Mouse (Mus musculus) limb, embryonic 14.5 days (tissue): Measurements from ENCODE around the gene Gm11541. TPM values are rescaled to one million over a fixed set of nuclear protein-coding genes. Genes with fewer than 3 reads are reported as not detected.

Experiments
- ATAC-seq: fragments of 200-750 bp; cut with Nextera tagmentation; 2 replicates; pipeline ENCODE4 v1.8.0; 2017; ENCODE audit warnings: low read depth, moderate number of reproducible peaks, moderate TSS enrichment; ENCODE audit not compliant: low FRiP score
- DNase-seq: peaks from one replicate; pipeline ENCODE4 v3.0.0-alpha.2; 2015; ENCODE audit warnings: low spot score
- H3K27ac ChIP-seq: fragments of 300-500 bp; sonication (generic); replicated peaks from 2 replicates; pipeline ENCODE4 v1.5.1; 2014; ENCODE audit warnings: low read depth, mild to moderate bottlenecking, low read length, moderate library complexity, mixed read lengths
- H3K27me3 ChIP-seq: fragments of 300-500 bp; sonication (generic); 2 replicates; pipeline ENCODE4 v1.6.1; 2014; ENCODE audit warnings: low read length, mixed read lengths; ENCODE audit not compliant: control insufficient read depth, insufficient read depth
- H3K36me3 ChIP-seq: fragments of 300-500 bp; sonication (generic); 2 replicates; pipeline ENCODE4 v1.6.1; 2014; ENCODE audit warnings: mild to moderate bottlenecking, low read length, moderate library complexity, mixed read lengths; ENCODE audit not compliant: control insufficient read depth, insufficient read depth
- H3K4me1 ChIP-seq: fragments of 300-500 bp; sonication (generic); 2 replicates; pipeline ENCODE4 v1.6.1; 2014; ENCODE audit warnings: antibody characterized with exemption, low read length, mixed read lengths; ENCODE audit not compliant: control insufficient read depth, insufficient read depth
- H3K4me2 ChIP-seq: fragments of 300-500 bp; sonication (generic); replicated peaks from 2 replicates; pipeline ENCODE4 v1.6.1; 2014; ENCODE audit warnings: low read depth, mild to moderate bottlenecking, low read length, moderate library complexity; ENCODE audit not compliant: severe bottlenecking
- H3K4me3 ChIP-seq: fragments of 300-500 bp; sonication (generic); replicated peaks from 2 replicates; pipeline ENCODE4 v1.5.1; 2014; ENCODE audit warnings: low read length
- H3K9ac ChIP-seq: fragments of 300-500 bp; sonication (generic); 2 replicates; pipeline ENCODE4 v1.6.1; 2014; ENCODE audit warnings: mild to moderate bottlenecking, low read depth, low read length, moderate library complexity; ENCODE audit not compliant: severe bottlenecking
- H3K9me3 ChIP-seq: fragments of 300-500 bp; sonication (generic); 2 replicates; pipeline ENCODE4 v1.6.1; 2016; ENCODE audit warnings: low read length; ENCODE audit not compliant: control insufficient read depth
- POLR2A ChIP-seq: fragments of 200-500 bp; IDR thresholded peaks from 2 replicates; pipeline ENCODE4 v1.8.0; 2012; ENCODE audit warnings: inconsistent platforms, mild to moderate bottlenecking, moderate library complexity, borderline replicate concordance; ENCODE audit not compliant: insufficient read depth, insufficient read length; ENCODE audit errors: extremely low read depth
- WGBS: fragments of 180-500 bp; shearing (Covaris S2); extraction: QIAGEN DNeasy Blood & Tissue Kit; methylation state at CpG from one replicate; pipeline ENCODE4 v1.1.7; 2014; 5-methylcytosine and 5-hydroxymethylcytosine counted together
- polyA plus RNA-seq, 2 experiments: library from polyadenylated mRNA; depleted of rRNA in 1 of 2; stranded (reverse) in 1 of 2; unstranded in 1 of 2; fragments of >200 nt; fragmentation: Nextera tagmentation in 1 of 2; extraction: Ambion mirVana in 1 of 2; gene quantifications; 2 replicates each; pipeline versions ENCODE4 v1.2.1 to v1.2.3; 2012 to 2014

Gm11541 gene
- polyA plus RNA-seq, 2 experiments, result 0.14 to 0.22 TPM

DNA sequence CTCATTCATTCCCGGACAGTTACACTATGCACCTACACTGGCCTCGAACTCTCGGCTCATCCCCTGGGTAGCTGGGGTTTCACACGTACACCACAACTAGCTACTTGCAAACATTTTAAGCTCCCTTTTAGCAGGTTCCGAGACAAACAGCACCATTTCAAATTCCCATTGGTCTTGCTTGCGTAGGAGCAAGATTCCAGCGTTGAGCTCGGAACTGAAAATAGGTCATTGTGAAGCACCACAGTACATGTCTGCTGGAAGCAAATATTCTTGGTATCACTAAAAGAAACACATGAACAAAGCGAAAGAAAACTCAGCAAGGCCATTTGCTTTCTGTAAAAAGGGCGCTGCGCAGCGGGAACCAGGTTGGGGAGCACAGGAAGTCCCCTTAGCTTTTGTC, 26.9 kb upstream of the Gm11541 start:
- ATAC-seq (no peak), DNase-seq (no peak)
- no peak for TF ChIP-seq POLR2A
- no peaks in the 10 kb centered on the region for H3K4me1 ChIP-seq
- H3K27ac ChIP-seq, result no peak overlapping the region
- H3K27me3 ChIP-seq, result no peaks in the 10 kb centered on the region
- no peaks in the 10 kb centered on the region for H3K36me3 ChIP-seq
- no peaks in the 10 kb centered on the region for H3K9me3 ChIP-seq
- H3K9ac ChIP-seq, result no peak overlapping the region
- no peak overlapping the region for H3K4me3 ChIP-seq
- H3K4me2 ChIP-seq, result no peak overlapping the region
- WGBS, result 87% methylated on average over 12 of the region's 12 CpGs

DNA sequence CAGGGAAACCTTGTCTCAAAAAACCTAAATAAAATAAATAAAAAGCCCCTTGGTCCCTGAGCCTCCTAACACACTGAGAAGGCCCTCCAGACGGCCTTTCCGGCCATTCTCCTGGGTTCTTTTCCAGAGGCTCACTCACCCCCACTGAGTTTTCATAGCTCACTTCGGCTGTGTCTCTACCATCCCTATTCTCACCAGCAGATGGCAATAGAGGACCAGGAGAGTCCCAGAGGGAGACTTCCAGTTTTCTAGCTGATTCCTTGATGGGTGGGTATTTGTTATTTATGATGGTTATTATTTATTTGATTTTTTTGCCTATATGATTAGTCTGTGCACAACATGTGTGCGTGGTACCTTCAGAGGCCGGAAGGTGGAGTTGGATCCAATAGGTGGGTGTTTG, 26.0 kb upstream of the Gm11541 start:
- ATAC-seq (no peak), DNase-seq (peak; percentile 73)
- Histone ChIP-seq H3K9ac (no peak overlapping the region), H3K27ac (no peak overlapping the region), H3K4me2 (no peak overlapping the region), H3K36me3 (no peaks in the 10 kb centered on the region), H3K4me3 (no peak overlapping the region), H3K27me3 (no peaks in the 10 kb centered on the region), H3K4me1 (no peaks in the 10 kb centered on the region), H3K9me3 (no peaks in the 10 kb centered on the region)
- TF ChIP-seq POLR2A, result no peak
- 26% methylated on average over 5 of the region's 5 CpGs for WGBS

DNA sequence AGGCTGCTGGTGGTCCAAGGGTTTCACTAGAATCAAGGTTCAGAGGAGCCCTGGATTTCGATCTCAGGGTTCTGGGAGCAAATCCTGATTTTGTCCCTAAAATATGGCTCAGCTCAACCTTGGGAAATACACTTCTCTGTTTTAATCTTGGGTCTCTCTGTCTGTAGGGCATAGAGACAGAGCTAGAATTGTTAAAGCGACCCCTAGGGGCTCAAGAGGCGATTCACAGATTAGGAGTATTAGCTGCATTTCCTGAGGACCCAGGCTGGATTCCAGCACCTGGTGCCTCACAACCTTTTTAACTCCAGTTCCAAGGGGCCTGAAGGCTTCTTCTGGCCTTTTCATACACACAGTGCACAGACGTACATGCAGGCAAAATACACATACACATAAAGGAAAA, 25.3 kb upstream of the Gm11541 start:
- H3K4me1 ChIP-seq, result no peaks in the 10 kb centered on the region
- 30% methylated on average over 4 of the region's 4 CpGs for WGBS
- DNase-seq, result no peak
- H3K36me3 ChIP-seq, result no peaks in the 10 kb centered on the region
- TF ChIP-seq POLR2A, result no peak
- no peak overlapping the region for H3K4me2 ChIP-seq
- H3K9me3 ChIP-seq, result no peaks in the 10 kb centered on the region
- no peak for ATAC-seq
- H3K27ac ChIP-seq, result no peak overlapping the region
- H3K9ac ChIP-seq, result no peak overlapping the region
- no peaks in the 10 kb centered on the region for H3K27me3 ChIP-seq
- H3K4me3 ChIP-seq, result no peak overlapping the region

DNA sequence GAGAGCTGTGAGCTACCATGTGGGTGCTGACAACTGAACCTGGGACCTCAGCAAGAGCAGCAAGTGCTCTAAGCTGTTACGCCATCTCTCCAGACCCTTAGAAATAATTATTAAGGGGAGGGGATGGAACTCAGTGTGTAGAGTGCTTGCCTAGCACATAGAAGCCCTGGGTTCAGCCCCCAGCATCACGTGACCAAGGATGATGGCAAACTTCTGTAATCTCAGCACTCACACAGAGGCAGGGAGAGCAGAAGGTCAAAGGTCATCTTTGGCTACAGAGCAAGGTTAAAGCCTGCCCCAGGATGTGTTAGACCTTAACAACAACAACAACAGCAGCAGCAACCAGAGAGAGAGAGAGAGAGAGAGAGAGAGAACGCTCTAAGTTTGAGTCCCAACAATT, 24.2 kb upstream of the Gm11541 start:
- ATAC-seq (no peak), DNase-seq (no peak)
- no peak overlapping the region for H3K9ac ChIP-seq
- 82% methylated on average over 3 of the region's 3 CpGs for WGBS
- no peaks in the 10 kb centered on the region for H3K4me1 ChIP-seq
- H3K27ac ChIP-seq, result no peak overlapping the region
- no peaks in the 10 kb centered on the region for H3K27me3 ChIP-seq
- no peaks in the 10 kb centered on the region for H3K36me3 ChIP-seq
- no peak overlapping the region for H3K4me2 ChIP-seq
- H3K9me3 ChIP-seq, result no peaks in the 10 kb centered on the region
- no peak overlapping the region for H3K4me3 ChIP-seq
- TF ChIP-seq POLR2A, result no peak

DNA sequence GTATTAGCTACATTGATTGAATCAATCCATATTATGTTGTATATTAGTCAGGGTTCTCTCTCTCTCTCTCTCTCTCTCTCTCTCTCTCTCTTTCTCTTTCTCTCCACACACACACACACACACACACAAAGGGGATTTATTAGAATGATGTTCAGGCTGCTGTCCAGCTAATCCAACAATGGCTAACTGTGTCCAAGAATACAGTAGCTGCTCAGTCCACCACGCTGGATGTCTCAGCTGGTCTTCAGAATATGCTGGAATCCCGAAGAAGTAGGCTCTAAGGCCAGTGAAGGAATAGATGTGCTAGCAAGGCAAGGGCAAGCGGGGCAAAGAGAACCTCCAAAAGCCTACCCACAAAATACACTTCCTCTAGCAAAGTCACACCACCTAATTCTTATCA, 23.0 kb upstream of the Gm11541 start:
- Histone ChIP-seq H3K36me3 (no peaks in the 10 kb centered on the region), H3K4me2 (no peak overlapping the region), H3K4me1 (no peaks in the 10 kb centered on the region), H3K27ac (no peak overlapping the region), H3K9me3 (no peaks in the 10 kb centered on the region), H3K9ac (no peak overlapping the region), H3K27me3 (no peaks in the 10 kb centered on the region), H3K4me3 (no peak overlapping the region)
- no peak for TF ChIP-seq POLR2A
- 90% methylated on average over 3 of the region's 3 CpGs for WGBS
- DNase-seq, result no peak
- no peak for ATAC-seq

DNA sequence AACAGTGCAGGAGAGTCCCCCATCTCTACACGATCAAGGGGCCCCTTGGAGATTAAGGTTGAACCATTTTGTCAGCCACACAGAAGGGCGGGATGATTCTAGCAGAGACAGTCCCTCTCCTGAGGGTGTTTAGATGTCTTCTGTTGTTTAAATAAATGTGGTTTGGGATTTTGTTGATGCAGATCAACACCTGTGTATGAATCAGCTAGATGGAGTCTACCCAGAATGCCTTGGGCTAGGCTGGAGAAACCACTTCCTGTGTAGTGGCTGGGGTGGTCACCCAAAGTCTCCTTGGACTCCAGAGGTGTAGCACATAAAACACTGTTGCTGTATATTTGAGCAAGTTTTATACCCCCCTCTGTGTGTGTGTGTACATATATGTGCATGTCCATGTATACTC, 14.9 kb upstream of the Gm11541 start:
- no peaks in the 10 kb centered on the region for H3K27me3 ChIP-seq
- no peaks in the 10 kb centered on the region for H3K9me3 ChIP-seq
- no peaks in the 10 kb centered on the region for H3K36me3 ChIP-seq
- H3K4me3 ChIP-seq, result no peak overlapping the region
- TF ChIP-seq POLR2A, result no peak
- H3K4me1 ChIP-seq, result 0 out of 2 replicates have a peak, but pooled peaks cover 7% of the 10 kb centered on the region
- 92% methylated on average over 2 of the region's 2 CpGs for WGBS
- H3K27ac ChIP-seq, result no peak overlapping the region
- ATAC-seq (no peak), DNase-seq (no peak)
- H3K9ac ChIP-seq, result no peak overlapping the region
- H3K4me2 ChIP-seq, result no peak overlapping the region
